Mouse (Mus musculus) heart, adult 11 months (tissue): Measurements from ENCODE around the gene Guf1.
A peak's percentile ranks its signal among the peaks of the same experiment; 100 is the strongest.

Source experiments
- DNase-seq: peaks from one replicate; pipeline ENCODE4 v3.0.0; 2022

The Guf1 gene

DNA sequence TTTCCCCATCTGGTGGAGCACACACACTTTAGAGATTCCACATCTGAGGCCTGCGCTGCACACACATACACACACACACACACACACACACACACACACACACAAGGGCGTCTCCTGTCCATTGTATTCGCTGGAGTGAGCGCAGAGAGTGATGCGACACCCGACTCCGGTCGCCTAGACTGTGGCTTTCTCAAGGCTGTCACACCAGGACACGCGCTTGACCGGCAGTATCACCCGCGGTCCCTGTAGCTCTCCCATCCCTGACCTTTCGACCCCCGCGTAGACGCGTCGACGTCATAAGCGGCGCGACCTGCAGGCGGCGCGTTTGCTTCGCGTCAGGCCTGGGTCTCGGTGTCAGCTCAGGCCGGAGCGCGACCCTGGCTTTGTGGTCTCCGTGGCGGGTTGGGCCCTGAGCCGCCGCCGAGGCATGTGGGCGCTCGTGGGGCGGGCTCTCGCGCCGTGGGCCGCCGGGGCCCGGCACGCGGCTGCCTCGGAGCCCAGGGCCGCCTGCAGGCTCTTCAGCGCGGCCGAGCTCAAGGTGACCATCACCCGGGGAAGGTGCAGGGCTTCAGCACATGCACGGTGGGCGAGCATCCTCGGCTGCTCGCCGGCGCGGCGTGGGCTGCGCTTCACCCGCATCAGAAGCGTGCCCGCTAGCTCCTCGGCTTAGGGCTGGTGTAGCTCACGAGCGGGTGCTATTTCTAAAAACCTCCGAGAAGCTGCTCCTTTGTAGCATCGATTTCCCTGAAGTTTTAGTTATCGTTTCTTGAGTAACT lies at the start of gene Guf1:
Gene Guf1 (plus strand): TSS at position 296 of the 776 bp plus-strand sequence.
- peak; percentile 99 for DNase-seq

DNA sequence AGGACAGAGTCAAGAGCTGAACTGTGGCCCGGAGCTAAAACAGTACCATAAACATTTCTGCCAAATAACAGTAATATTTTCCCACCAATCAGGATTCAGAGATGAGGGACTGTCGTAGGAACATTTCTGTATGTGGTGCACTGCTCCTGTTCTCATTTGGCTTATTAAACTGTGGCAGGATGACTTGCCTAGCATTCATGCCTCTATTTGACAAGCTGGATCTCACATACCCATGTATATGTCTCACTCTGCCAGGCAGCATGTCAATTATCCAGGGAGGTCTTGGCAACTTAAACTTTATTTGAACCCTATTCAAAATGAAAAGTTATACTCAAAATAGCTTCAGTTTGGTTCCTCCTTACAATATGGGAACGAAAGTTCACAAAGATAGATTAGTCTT lies 49.7 kb upstream of the Guf1 start:
- no peak for DNase-seq

- DNase-seq: no peak
Measured at GRCm38 (mm10) chr5:69511631-69512030, 45.1 kb upstream of the Guf1 start.

- no peak for DNase-seq
Measured at GRCm38 (mm10) chr5:69512203-69512602, 44.5 kb upstream of the Guf1 start.

DNA sequence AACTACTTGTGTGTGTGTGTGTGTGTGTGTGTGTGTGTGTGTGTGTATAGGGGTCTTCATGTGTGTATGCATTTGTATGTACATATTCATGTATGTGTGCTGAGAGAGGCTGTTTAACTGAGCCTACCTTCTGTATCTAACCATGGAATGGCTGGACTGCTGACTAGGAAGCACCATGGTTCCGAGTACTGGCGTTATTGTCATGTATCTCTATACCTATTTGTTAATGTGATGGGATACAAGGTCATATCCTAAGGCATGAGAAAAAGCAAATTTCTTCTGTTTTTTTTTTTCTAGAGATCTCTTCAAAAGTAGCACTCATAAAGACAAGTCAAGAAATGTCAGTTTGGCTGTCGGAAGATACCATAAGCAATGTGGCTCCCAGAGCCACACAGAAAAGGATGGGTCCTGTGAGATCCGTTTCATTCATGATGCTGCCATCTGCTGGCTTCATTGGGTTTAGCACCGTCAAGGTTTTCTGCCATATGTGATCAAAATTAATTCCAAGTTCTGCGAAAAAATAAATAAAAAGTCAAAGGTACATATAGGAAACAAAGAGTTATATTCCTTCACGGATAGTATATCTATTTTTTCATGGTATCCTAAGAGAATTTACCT lies 36.0 kb upstream of the Guf1 start:
- DNase-seq: no peak

DNA sequence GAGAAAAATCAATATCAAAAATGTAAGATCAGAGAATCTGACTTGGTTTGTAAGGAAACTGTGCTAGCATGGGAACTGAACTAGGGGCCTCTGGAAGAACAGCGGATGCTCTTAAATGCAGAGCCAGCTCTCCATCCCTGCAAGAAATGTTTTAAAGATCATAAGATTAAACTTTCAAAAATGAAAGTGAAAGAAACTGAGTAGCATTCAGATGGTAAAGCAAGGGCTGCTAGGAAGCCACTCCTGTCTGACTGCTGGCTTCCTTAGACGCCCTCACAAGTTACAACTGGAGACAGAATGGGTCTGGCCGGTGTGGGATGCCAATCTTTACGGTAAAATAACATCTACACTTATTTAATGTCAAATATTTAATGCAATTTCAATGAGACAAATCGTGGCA lies 34.7 kb upstream of the Guf1 start:
- DNase-seq: no peak

- DNase-seq: no peak
Measured at GRCm38 (mm10) chr5:69523944-69524343, 32.8 kb upstream of the Guf1 start.

GRCm38 (mm10) chr5:69541680-69542079 lies 15.0 kb upstream of the Guf1 start:
- DNase-seq: no peak

DNA sequence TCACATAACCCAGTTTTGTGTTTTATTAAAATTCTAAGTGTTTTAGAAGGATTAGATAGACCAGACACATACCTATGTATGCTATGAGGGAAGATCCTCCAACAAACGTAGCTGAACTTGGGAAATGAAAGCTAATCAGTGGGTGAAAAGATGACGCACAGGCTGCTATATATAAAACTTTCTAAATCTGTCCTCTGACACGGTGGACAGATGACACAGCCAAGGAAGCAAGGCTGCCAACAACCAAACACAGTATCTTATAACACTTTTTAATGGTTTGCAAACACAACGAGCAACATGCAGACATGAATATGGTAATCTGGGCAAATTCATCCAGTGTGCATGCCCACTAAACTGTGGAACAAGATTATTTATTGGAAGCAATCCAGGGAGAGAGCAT lies 14.2 kb upstream of the Guf1 start, which contains the start of gene Yipf7:
Gene Yipf7 (minus strand): TSS at position 160 of the 400 bp plus-strand sequence.
- DNase-seq: peak; percentile 86

DNA sequence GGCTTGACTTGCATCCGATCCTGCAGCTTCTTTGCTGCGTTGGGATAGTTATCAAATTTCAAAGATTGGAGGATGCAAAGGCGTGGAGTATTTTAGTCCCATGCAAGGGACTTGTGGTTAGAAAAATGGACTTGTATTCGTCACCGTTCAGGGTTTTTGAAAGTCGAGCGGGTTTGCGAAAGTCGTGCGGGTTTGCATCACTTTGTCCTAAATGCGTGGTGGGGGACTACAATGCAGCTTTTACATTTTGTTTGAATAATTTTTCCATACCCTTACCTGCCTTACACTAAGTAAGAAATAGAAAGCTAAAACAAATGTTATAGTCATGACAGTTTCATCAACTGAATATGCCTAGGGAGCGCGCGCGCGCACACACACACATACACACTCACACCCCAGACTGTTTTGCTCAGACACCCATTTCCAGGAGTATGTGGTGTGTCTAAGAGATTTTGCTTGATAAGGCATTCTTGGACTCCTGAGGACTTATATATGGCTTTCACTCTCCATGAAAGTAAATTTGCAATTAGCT lies 747 bp downstream of the Guf1 start:
- DNase-seq: no peak

DNA sequence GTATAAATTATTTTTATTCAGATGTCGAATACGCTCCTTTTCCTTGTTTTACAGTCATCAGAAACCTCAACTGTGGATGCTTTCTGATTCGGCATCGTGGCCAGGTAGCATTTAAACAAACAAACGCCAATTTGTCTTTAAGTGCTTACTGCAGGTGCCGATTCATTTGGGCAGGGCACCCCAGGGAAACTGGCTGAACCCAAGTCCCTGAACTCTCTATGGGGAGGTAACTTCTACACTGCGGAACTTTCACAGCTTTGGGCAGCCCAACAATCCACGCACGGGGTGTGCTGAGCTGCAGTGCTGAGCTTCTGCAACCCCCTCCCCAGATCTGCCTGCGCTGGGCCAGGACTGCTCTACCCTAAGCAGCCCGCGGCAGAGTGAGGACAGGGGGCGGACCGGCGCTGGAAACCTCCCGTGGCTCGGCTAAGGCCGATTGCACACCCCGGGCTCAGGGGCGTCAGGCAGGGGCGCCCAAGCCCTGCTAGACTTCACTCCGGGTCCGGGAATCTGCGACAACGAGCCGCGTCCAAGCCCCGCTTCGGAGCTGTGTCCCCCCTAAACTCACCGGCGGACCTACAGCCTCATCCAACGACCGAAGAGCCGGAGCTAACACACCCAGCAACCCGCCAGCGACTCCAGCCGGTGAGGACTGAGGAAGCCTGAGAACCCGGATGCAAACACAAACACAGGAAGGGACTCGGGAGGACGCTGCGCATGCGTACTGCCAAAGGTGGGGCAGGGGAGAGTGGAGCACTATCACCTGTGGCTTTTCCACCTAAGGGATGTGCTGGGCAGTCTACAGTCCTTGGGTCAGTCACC lies 35.1 kb downstream of the Guf1 start, which contains the start of gene Gnpda2:
Gene Gnpda2 (minus strand): TSS at position 701 of the 822 bp plus-strand sequence.
- DNase-seq: peak; percentile 99

DNA sequence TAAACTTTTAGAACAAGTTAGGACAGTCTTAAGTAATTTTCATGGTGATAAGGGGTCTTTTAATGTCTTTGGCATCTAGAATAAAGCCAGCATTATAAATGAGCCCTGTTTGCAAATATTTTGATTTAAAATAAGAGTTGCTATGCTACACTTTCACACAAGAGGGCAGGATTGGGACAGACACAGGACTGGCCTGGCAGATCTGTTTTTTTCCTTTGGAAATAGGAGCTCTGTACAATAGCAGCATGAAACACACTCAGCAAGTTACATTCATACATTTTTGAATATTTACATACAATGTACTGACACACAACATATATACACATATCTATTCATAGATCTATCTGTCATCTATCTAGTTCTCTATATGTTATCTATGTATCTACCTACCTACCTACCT lies 44.3 kb downstream of the Guf1 start:
- DNase-seq: no peak

- no peak for DNase-seq
Measured at GRCm38 (mm10) chr5:69613209-69613796, 56.6 kb downstream of the Guf1 start.

DNA sequence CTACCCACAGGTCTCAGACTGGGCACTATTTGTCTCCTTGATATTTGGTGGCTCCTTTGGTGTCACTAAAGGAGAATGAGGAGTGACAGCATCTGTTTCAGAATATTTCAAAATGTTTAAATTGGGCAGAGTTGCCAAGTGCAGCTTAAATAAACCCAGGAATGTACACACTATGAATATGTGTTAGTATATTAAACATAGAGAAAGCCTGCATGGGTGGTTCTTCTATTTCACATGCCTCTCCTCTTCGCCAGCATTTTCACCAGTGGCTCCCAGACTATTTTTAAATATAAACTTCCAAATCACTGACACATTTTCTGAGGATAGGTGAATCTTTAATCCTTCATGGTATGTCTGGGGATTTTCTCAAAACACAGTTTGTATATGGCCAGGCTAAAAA lies 64.2 kb downstream of the Guf1 start:
- DNase-seq: no peak
